Mouse (Mus musculus) embryonic facial prominence, embryonic 14.5 days (tissue): ENCODE results near the gene Kcnk6. TPM values are rescaled to one million over a fixed set of nuclear protein-coding genes. Genes with fewer than 3 reads are reported as not detected.

Experiments
- ATAC-seq: fragments of 200-750 bp; cut with Nextera tagmentation; 2 replicates; pipeline ENCODE4 v1.8.0; 2017; ENCODE audit warnings: low read depth, moderate number of reproducible peaks, moderate TSS enrichment
- DNase-seq: peaks from one replicate; pipeline ENCODE4 v3.0.0-alpha.2; 2015; ENCODE audit warnings: low spot score
- H3K27ac ChIP-seq: fragments of 300-500 bp; sonication (generic); replicated peaks from 2 replicates; pipeline ENCODE4 v1.5.1; 2014; ENCODE audit warnings: low read depth, mild to moderate bottlenecking, low read length, moderate library complexity
- H3K27me3 ChIP-seq: fragments of 300-500 bp; sonication (generic); replicated peaks from 2 replicates; pipeline ENCODE4 v1.6.1; 2014; ENCODE audit warnings: low read length; ENCODE audit not compliant: control insufficient read depth, insufficient read depth
- H3K36me3 ChIP-seq: fragments of 300-500 bp; sonication (generic); 2 replicates; pipeline ENCODE4 v1.6.1; 2014; ENCODE audit warnings: low read length, mixed read lengths; ENCODE audit not compliant: control insufficient read depth, insufficient read depth
- H3K4me1 ChIP-seq: fragments of 300-500 bp; sonication (generic); 2 replicates; pipeline ENCODE4 v1.6.1; 2014; ENCODE audit warnings: antibody characterized with exemption, low read length; ENCODE audit not compliant: control insufficient read depth, insufficient read depth
- H3K4me2 ChIP-seq: fragments of 300-500 bp; sonication (generic); 2 replicates; pipeline ENCODE4 v1.6.1; 2014; ENCODE audit warnings: low read depth, mild to moderate bottlenecking, low read length, moderate library complexity, mixed read lengths
- H3K4me3 ChIP-seq: fragments of 300-500 bp; sonication (generic); 2 replicates; pipeline ENCODE4 v1.5.1; 2014; ENCODE audit warnings: low read depth, mild to moderate bottlenecking, low read length
- H3K9ac ChIP-seq: fragments of 300-500 bp; sonication (generic); 2 replicates; pipeline ENCODE4 v1.6.1; 2014; ENCODE audit warnings: low read depth, mild to moderate bottlenecking, low read length, moderate library complexity, mixed read lengths
- H3K9me3 ChIP-seq: fragments of 300-500 bp; sonication (generic); 2 replicates; pipeline ENCODE4 v1.6.1; 2016; ENCODE audit warnings: low read length; ENCODE audit not compliant: control insufficient read depth
- WGBS: fragments of 180-500 bp; shearing (Covaris S2); extraction: QIAGEN DNeasy Blood & Tissue Kit; methylation state at CpG from one replicate; pipeline ENCODE4 v1.1.7; 2014; 5-methylcytosine and 5-hydroxymethylcytosine counted together
- polyA plus RNA-seq: library from polyadenylated mRNA; unstranded; fragments of >200 nt; fragmentation: Nextera tagmentation; extraction: Ambion mirVana; gene quantifications from 2 replicates; pipeline ENCODE4 v1.2.1, GENCODE M21; 2014

The Kcnk6 gene
- polyA plus RNA-seq = 1.4 and 2.2 TPM in 2 replicates

GRCm38 (mm10) chr7:29232247-29233013 lies at the start of gene Kcnk6:
Gene Kcnk6, minus strand, starts transcription at chr7:29232515.
- Histone ChIP-seq H3K27ac (no peak within 1 kb of the TSS), H3K9me3 (no peaks in the 10 kb centered on the region), H3K4me3 (peak within 1 kb of the TSS; percentile 61), H3K4me2 (peak within 1 kb of the TSS; percentile 95), H3K4me1 (no peaks in the 10 kb centered on the region), H3K9ac (peak within 1 kb of the TSS; percentile 77), H3K27me3 (peaks cover 15% of the 10 kb centered on the region), H3K36me3 (no peaks in the 10 kb centered on the region)
- WGBS = 2% methylated on average over 25 of the region's 62 CpGs
- ATAC-seq (peak; percentile 54), DNase-seq (no peak)

- peak; percentile 71 for DNase-seq
- H3K4me2 ChIP-seq = peak within 1 kb of the TSS; percentile 92
- no peaks in the 10 kb centered on the region for H3K36me3 ChIP-seq
- peak within 1 kb of the TSS; percentile 63 for H3K9ac ChIP-seq
- peak within 1 kb of the TSS; percentile 16 for H3K27ac ChIP-seq
- no peaks in the 10 kb centered on the region for H3K9me3 ChIP-seq
- WGBS = under 1% methylated on average over 50 of the region's 80 CpGs
- ATAC-seq = peak; percentile 90
- H3K27me3 ChIP-seq = peaks cover 26% of the 10 kb centered on the region
- H3K4me1 ChIP-seq = peaks cover 13% of the 10 kb centered on the region; the same call in 1 of the 2 replicates
- H3K4me3 ChIP-seq = peak within 1 kb of the TSS; percentile 61
Observed at GRCm38 (mm10) chr7:29281201-29282073, 49.1 kb upstream of the Kcnk6 start, which contains the start of gene Spint2. Gene Spint2, minus strand, starts transcription at chr7:29281912.

- WGBS = 17% methylated on average over 9 of the region's 13 CpGs
- DNase-seq = no peak
- Histone ChIP-seq H3K9me3 (no peaks in the 10 kb centered on the region), H3K4me2 (peak overlapping the region; percentile 92), H3K4me3 (peak overlapping the region; percentile 61), H3K27me3 (peaks cover 26% of the 10 kb centered on the region), H3K36me3 (no peaks in the 10 kb centered on the region), H3K9ac (peak overlapping the region; percentile 63), H3K4me1 (peaks cover 13% of the 10 kb centered on the region; the same call in 1 of the 2 replicates), H3K27ac (no peak overlapping the region)
- ATAC-seq = no peak
Observed at GRCm38 (mm10) chr7:29280801-29281200, 48.5 kb upstream of the Kcnk6 start.

- Histone ChIP-seq H3K9me3 (no peaks in the 10 kb centered on the region), H3K4me1 (peaks cover 13% of the 10 kb centered on the region; the same call in 1 of the 2 replicates), H3K27ac (no peak overlapping the region), H3K4me2 (peak overlapping the region; percentile 92), H3K27me3 (peaks cover 26% of the 10 kb centered on the region), H3K4me3 (no peak overlapping the region), H3K9ac (no peak overlapping the region), H3K36me3 (no peaks in the 10 kb centered on the region)
- DNase-seq (no peak), ATAC-seq (no peak)
- WGBS = 75% methylated on average over 8 of the region's 8 CpGs
Observed at GRCm38 (mm10) chr7:29279924-29280323, 47.6 kb upstream of the Kcnk6 start.

GRCm38 (mm10) chr7:29279261-29279660 lies 46.9 kb upstream of the Kcnk6 start:
- ATAC-seq (no peak), DNase-seq (no peak)
- H3K27me3 ChIP-seq = peaks cover 26% of the 10 kb centered on the region
- no peaks in the 10 kb centered on the region for H3K9me3 ChIP-seq
- no peak overlapping the region for H3K27ac ChIP-seq
- H3K9ac ChIP-seq = no peak overlapping the region
- no peaks in the 10 kb centered on the region for H3K36me3 ChIP-seq
- H3K4me2 ChIP-seq = no peak overlapping the region
- no peak overlapping the region for H3K4me3 ChIP-seq
- peaks cover 13% of the 10 kb centered on the region; the same call in 1 of the 2 replicates for H3K4me1 ChIP-seq

- Histone ChIP-seq H3K4me2 (no peak overlapping the region), H3K9ac (no peak overlapping the region), H3K27ac (no peak overlapping the region), H3K27me3 (peaks cover 22% of the 10 kb centered on the region), H3K36me3 (no peaks in the 10 kb centered on the region), H3K9me3 (no peaks in the 10 kb centered on the region), H3K4me1 (peaks cover 13% of the 10 kb centered on the region; the same call in 1 of the 2 replicates), H3K4me3 (no peak overlapping the region)
- DNase-seq = no peak
- WGBS = 71% methylated on average over 4 of the region's 4 CpGs
- ATAC-seq = no peak
Observed at GRCm38 (mm10) chr7:29277510-29277909, 45.2 kb upstream of the Kcnk6 start.

- Histone ChIP-seq H3K27me3 (peaks cover 14% of the 10 kb centered on the region), H3K4me3 (no peak overlapping the region), H3K4me2 (no peak overlapping the region), H3K9ac (no peak overlapping the region), H3K9me3 (no peaks in the 10 kb centered on the region), H3K36me3 (no peaks in the 10 kb centered on the region), H3K27ac (no peak overlapping the region), H3K4me1 (peaks cover 13% of the 10 kb centered on the region; the same call in 1 of the 2 replicates)
- DNase-seq = no peak
- WGBS = 40% methylated on average over 5 of the region's 5 CpGs
- no peak for ATAC-seq
Observed at GRCm38 (mm10) chr7:29276715-29277114, 44.4 kb upstream of the Kcnk6 start.

GRCm38 (mm10) chr7:29271687-29272465 lies 39.6 kb upstream of the Kcnk6 start:
- ATAC-seq = no peak
- no peak for DNase-seq
- H3K4me2 ChIP-seq = no peak overlapping the region
- no peak overlapping the region; the same call in 1 of the 2 replicates for H3K27ac ChIP-seq
- WGBS = 66% methylated on average over 8 of the region's 8 CpGs
- H3K27me3 ChIP-seq = no peaks in the 10 kb centered on the region
- 0 out of 2 replicates have a peak, but pooled peaks cover 5% of the 10 kb centered on the region for H3K4me1 ChIP-seq
- H3K4me3 ChIP-seq = no peak overlapping the region
- no peaks in the 10 kb centered on the region for H3K9me3 ChIP-seq
- no peak overlapping the region for H3K9ac ChIP-seq
- no peaks in the 10 kb centered on the region for H3K36me3 ChIP-seq
